Mouse (Mus musculus): ENCODE measurements at regions not wholly inside any gene's neighbourhood (a gene's known extent, or its start where the extent isn't known, plus 50 kb on each side); places are given as distances from the start of the nearest gene placed in this dataset.

DNA sequence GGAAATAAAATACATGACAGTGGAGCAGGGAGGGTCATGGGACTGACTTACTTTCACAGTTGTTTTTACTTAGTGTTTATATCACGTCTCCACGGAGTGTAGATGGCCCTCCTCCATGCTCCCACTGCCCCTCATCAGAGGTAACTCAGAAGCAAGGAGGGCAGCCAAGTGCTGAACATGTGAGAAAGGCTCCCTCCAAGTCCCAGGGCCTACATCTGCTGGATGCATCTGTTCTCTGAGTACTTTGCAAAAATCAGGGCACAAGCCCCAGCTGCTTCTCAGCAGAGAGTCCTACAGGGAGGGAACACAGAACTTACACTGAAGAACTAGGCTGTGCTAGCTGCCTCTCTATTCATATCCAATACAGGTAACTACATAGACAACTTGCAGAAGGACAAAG is 83.5 kb upstream of the Fam49a start:
- TF ChIP-seq CTCF (IDR thresholded peaks at IDR 0.05; ENCODE audit: low read depth, low read length): no peak
- TF ChIP-seq POLR2A (IDR thresholded peaks at IDR 0.05; ENCODE audit: insufficient read depth, low read length): no peak
- no peak for TF ChIP-seq EP300 (IDR thresholded peaks at IDR 0.05; ENCODE audit: insufficient read depth, low read depth, low read length)

Data from ES-Bruce4 (cell line).